Mouse (Mus musculus): ENCODE measurements around the gene Tgif2. TPM values are rescaled to one million over a fixed set of nuclear protein-coding genes. Genes with fewer than 3 reads are reported as not detected.
A peak's percentile ranks its signal among the peaks of the same experiment; 100 is the strongest.

Tgif2 gene
- polyA plus RNA-seq, 1 experiment from 2014 or later: 72.6 TPM

DNA sequence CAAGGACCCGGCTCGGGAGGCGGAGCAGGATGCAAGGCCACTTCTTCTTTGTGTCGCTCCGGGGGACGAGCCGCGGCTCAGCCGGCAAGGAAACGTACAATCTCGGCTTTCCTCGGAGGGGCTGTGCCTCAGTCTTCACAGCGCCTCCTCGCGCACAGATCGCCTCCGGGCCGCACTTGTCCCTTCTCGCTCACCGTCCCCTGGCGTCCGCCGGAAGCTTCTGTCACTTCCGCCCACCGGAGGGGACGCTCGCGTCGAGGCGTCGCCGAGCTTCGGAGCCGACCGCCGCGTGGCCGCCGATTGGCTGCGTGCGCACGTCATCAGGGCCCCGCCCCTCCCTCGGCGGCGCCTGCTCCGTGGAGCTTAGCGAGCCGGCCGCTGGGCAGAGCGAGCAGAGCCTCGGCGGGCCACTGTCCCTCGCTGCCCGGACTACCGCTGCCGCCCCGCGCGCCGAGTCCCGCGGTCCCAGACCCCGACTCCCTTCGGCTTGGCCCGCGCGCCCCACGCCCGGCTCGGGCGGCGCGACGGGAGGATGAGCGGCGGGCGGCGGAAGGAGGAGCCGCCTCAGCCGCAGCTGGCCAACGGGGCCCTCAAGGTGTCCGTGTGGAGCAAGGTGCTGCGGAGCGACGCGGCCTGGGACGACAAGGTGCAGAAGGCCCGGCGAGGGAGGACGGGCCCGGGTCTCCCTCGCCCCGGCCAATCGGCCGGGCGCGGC is 23.1 kb downstream of the Tgif2 start, which contains the start of gene Rab5if:
Rab5if (plus strand) TSS at position 357 of the 715 bp plus-strand sequence.
- peaks cover 31% of the 10 kb centered on the region for H3K4me1 ChIP-seq
- H3K36me3 ChIP-seq: peaks cover 35% of the 10 kb centered on the region
- WGBS: under 1% methylated on average over 91 of the region's 98 CpGs
- peak; percentile 94 for ATAC-seq (ENCODE audit: insufficient number of reproducible peaks, insufficient read depth, low FRiP score, low TSS enrichment, low read depth)
- H3K4me2 ChIP-seq: peak within 1 kb of the TSS; percentile 94
- H3K27me3 ChIP-seq: no peaks in the 10 kb centered on the region
- H3K27ac ChIP-seq: peak within 1 kb of the TSS; percentile 94
- H3K9ac ChIP-seq: peak within 1 kb of the TSS; percentile 98
- peak within 1 kb of the TSS; percentile 97 for H3K4me3 ChIP-seq
- H3K9me3 ChIP-seq: no peaks in the 10 kb centered on the region

DNA sequence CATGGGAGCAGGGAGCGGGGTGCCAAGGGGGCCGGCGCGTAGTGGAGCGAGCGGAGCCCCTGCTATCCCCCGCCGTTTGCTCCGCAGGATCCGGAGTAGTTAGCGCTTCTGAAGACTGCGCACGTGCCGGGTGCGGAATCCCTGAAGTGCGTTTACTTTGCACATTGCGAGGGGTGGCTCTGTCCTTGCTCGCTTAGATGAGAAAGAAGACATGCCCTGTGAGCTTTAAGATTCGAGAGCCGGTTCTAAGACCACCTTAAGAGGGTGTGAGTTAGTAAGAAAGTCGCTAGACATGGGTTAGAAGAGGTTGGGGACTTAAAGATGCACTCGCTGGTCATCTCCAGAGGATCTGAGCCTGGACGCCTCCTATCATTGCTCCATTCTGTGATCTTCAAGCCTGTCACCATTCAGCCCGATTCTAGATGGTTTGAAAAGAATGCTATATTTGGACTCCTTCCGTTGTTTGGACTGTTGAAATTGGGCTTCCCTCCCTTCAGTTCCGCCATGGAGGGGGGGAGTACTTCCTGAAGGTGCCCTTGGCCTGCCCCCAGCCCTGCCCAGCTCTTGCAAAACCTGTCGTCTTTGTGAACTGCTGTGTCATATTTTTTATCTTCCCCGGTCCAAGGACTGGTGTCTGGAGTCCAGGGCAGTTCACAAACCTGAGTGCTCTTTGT is 23.8 kb downstream of the Tgif2 start:
- peak overlapping the region; percentile 94 for H3K4me2 ChIP-seq
- no peaks in the 10 kb centered on the region for H3K9me3 ChIP-seq
- H3K27me3 ChIP-seq: no peaks in the 10 kb centered on the region
- H3K4me3 ChIP-seq: peak overlapping the region; percentile 97
- 2% methylated on average over 28 of the region's 28 CpGs for WGBS
- no peak for ATAC-seq (ENCODE audit: insufficient number of reproducible peaks, insufficient read depth, low FRiP score, low TSS enrichment, low read depth)
- H3K9ac ChIP-seq: peak overlapping the region; percentile 98
- H3K36me3 ChIP-seq: peaks cover 34% of the 10 kb centered on the region
- peak overlapping the region; percentile 94 for H3K27ac ChIP-seq
- H3K4me1 ChIP-seq: peaks cover 26% of the 10 kb centered on the region

DNA sequence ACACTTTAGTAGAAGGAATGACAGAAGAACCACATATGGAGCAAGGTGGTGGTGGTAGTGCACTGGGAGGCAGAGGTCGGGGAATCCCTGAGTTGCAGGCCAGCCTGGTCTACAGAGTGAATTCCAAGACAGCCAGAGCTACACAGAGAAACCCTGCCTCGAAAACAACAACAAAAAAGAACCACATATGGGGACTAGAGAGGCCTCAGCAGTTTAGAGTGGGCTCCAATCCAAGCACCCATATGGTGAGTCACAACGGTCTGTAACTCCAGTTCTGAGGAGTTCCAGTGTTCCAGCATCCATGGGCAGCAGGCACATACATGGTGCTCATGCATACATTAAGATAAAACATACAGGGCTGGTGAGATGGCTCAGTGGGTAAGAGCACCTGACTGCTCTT is 24.7 kb downstream of the Tgif2 start:
- WGBS: 83% methylated on average over 3 of the region's 3 CpGs
- Histone ChIP-seq H3K9me3 (no peaks in the 10 kb centered on the region), H3K27me3 (no peaks in the 10 kb centered on the region), H3K9ac (no peak overlapping the region), H3K27ac (no peak overlapping the region), H3K4me3 (peak overlapping the region; percentile 97), H3K4me2 (peak overlapping the region; percentile 94), H3K36me3 (peaks cover 42% of the 10 kb centered on the region), H3K4me1 (peaks cover 19% of the 10 kb centered on the region)
- no peak for ATAC-seq (ENCODE audit: insufficient number of reproducible peaks, insufficient read depth, low FRiP score, low TSS enrichment, low read depth)

- peaks cover 80% of the 10 kb centered on the region for H3K36me3 ChIP-seq
- WGBS: 82% methylated on average over 8 of the region's 8 CpGs
- H3K4me2 ChIP-seq: no peak overlapping the region
- H3K4me1 ChIP-seq: peaks cover 12% of the 10 kb centered on the region
- H3K9ac ChIP-seq: no peak overlapping the region
- H3K9me3 ChIP-seq: no peaks in the 10 kb centered on the region
- ATAC-seq (ENCODE audit: insufficient number of reproducible peaks, insufficient read depth, low FRiP score, low TSS enrichment, low read depth): no peak
- no peak overlapping the region for H3K27ac ChIP-seq
- H3K4me3 ChIP-seq: no peak overlapping the region
- H3K27me3 ChIP-seq: no peaks in the 10 kb centered on the region
Measured at GRCm38 (mm10) chr2:156868994-156869393, 29.2 kb downstream of the Tgif2 start.

GRCm38 (mm10) chr2:156869554-156869953 is 29.7 kb downstream of the Tgif2 start:
- no peak overlapping the region for H3K9ac ChIP-seq
- peaks cover 7% of the 10 kb centered on the region; the same call in 1 of the 2 replicates for H3K4me1 ChIP-seq
- no peaks in the 10 kb centered on the region for H3K27me3 ChIP-seq
- 88% methylated on average over 7 of the region's 7 CpGs for WGBS
- no peak overlapping the region for H3K4me3 ChIP-seq
- H3K9me3 ChIP-seq: no peaks in the 10 kb centered on the region
- H3K36me3 ChIP-seq: peaks cover 86% of the 10 kb centered on the region
- H3K4me2 ChIP-seq: no peak overlapping the region
- no peak for ATAC-seq (ENCODE audit: insufficient number of reproducible peaks, insufficient read depth, low FRiP score, low TSS enrichment, low read depth)
- H3K27ac ChIP-seq: no peak overlapping the region; the same call in 1 of the 2 replicates

GRCm38 (mm10) chr2:156870519-156870918 is 30.7 kb downstream of the Tgif2 start:
- H3K36me3 ChIP-seq: peaks cover 86% of the 10 kb centered on the region
- no peak overlapping the region for H3K9ac ChIP-seq
- H3K4me3 ChIP-seq: no peak overlapping the region
- no peak for ATAC-seq (ENCODE audit: insufficient number of reproducible peaks, insufficient read depth, low FRiP score, low TSS enrichment, low read depth)
- H3K4me1 ChIP-seq: peaks cover 6% of the 10 kb centered on the region; the same call in 1 of the 2 replicates
- no peaks in the 10 kb centered on the region for H3K27me3 ChIP-seq
- H3K4me2 ChIP-seq: no peak overlapping the region
- H3K27ac ChIP-seq: no peak overlapping the region; the same call in 1 of the 2 replicates
- no peaks in the 10 kb centered on the region for H3K9me3 ChIP-seq
- WGBS: 46% methylated on average over 6 of the region's 6 CpGs

- Histone ChIP-seq H3K36me3 (peaks cover 58% of the 10 kb centered on the region), H3K4me2 (no peak overlapping the region), H3K9me3 (no peaks in the 10 kb centered on the region), H3K27me3 (no peaks in the 10 kb centered on the region), H3K27ac (no peak overlapping the region), H3K4me3 (no peak overlapping the region), H3K9ac (no peak overlapping the region), H3K4me1 (peaks cover 9% of the 10 kb centered on the region; the same call in 1 of the 2 replicates)
- ATAC-seq (ENCODE audit: insufficient number of reproducible peaks, insufficient read depth, low FRiP score, low TSS enrichment, low read depth): no peak
- WGBS: 35% methylated on average over 5 of the region's 5 CpGs
Measured at GRCm38 (mm10) chr2:156873629-156874028, 33.8 kb downstream of the Tgif2 start.

DNA sequence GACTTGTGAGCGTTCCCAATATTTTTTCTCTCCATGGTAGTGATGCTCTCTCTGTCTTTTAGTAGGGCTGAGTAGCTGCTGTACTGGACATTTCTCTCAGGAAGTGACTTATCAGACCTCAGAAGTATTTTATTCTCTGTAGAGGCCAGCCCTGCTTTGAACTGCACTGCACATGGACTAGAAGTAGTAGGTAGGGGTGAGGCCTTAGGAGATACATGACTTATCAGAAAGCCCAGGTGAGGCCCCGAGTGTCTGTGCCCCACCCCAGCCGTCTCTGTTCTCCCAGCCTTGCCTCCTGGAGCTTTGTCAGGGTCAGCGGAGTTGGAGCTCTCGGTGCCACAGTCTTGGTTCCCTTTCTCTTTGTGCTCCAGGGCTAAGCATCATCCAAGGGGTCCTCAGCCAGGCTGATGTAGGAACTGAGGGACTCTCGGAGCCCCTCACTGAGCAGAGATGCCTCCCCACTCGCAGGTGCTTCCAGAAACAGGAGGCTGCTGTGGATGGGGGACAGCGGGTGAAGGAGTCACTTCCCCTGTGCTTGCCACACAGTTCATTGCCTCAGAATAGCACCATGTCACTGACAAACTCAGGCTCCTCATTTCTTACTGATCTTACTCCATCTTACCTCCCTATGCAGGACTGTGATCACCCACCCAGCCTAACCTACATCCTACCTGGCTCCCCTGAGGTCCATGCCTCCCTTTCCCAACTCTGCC is 34.4 kb downstream of the Tgif2 start:
- no peak overlapping the region for H3K4me3 ChIP-seq
- H3K27ac ChIP-seq: no peak overlapping the region
- no peaks in the 10 kb centered on the region for H3K9me3 ChIP-seq
- H3K9ac ChIP-seq: no peak overlapping the region
- no peak overlapping the region for H3K4me2 ChIP-seq
- no peaks in the 10 kb centered on the region for H3K27me3 ChIP-seq
- no peak for ATAC-seq (ENCODE audit: insufficient number of reproducible peaks, insufficient read depth, low FRiP score, low TSS enrichment, low read depth)
- 91% methylated on average over 8 of the region's 8 CpGs for WGBS
- peaks cover 52% of the 10 kb centered on the region for H3K36me3 ChIP-seq
- H3K4me1 ChIP-seq: peaks cover 9% of the 10 kb centered on the region; the same call in 1 of the 2 replicates

- no peak for ATAC-seq (ENCODE audit: insufficient number of reproducible peaks, insufficient read depth, low FRiP score, low TSS enrichment, low read depth)
- WGBS: 93% methylated on average over 4 of the region's 4 CpGs
- H3K36me3 ChIP-seq: peaks cover 46% of the 10 kb centered on the region
Measured at GRCm38 (mm10) chr2:156874760-156875510, 35.1 kb downstream of the Tgif2 start.

DNA sequence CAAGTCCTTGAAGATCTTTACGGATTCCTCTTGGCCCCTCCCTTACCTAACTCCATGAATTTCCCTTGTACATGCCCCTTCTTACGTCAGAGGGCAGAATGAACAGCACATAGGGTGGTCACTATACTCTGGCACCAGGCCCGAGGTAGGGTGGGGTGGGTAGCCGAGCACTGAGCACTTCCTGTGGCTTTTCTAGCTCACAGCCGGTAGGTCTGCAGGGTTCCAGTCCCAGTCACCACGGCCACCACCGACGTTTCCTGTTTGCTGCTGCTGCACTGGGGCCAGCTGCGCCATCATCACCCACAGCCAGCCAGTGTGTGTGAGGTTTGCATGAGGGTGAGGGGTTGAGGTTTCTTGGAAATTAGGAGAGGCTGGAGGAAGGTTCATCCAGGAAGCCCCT is 37.9 kb downstream of the Tgif2 start:
- Histone ChIP-seq H3K4me1 (0 out of 2 replicates have a peak, but pooled peaks cover 2% of the 10 kb centered on the region), H3K27ac (no peak overlapping the region), H3K4me2 (no peak overlapping the region), H3K36me3 (peaks cover 23% of the 10 kb centered on the region), H3K27me3 (no peaks in the 10 kb centered on the region), H3K9me3 (no peaks in the 10 kb centered on the region), H3K9ac (no peak overlapping the region), H3K4me3 (no peak overlapping the region)
- no peak for ATAC-seq (ENCODE audit: insufficient number of reproducible peaks, insufficient read depth, low FRiP score, low TSS enrichment, low read depth)
- WGBS: 61% methylated on average over 9 of the region's 9 CpGs

More at GRCm38 (mm10) chr2:156874760-156875510, 35.1 kb downstream of the Tgif2 start:
- H3K4me1 ChIP-seq: peaks cover 9% of the 10 kb centered on the region; the same call in 1 of the 2 replicates
- no peak overlapping the region for H3K4me3 ChIP-seq
- no peak overlapping the region for H3K27ac ChIP-seq
- no peak overlapping the region for H3K9ac ChIP-seq
- H3K27me3 ChIP-seq: no peaks in the 10 kb centered on the region
- no peak overlapping the region for H3K4me2 ChIP-seq
- no peaks in the 10 kb centered on the region for H3K9me3 ChIP-seq

DNA sequence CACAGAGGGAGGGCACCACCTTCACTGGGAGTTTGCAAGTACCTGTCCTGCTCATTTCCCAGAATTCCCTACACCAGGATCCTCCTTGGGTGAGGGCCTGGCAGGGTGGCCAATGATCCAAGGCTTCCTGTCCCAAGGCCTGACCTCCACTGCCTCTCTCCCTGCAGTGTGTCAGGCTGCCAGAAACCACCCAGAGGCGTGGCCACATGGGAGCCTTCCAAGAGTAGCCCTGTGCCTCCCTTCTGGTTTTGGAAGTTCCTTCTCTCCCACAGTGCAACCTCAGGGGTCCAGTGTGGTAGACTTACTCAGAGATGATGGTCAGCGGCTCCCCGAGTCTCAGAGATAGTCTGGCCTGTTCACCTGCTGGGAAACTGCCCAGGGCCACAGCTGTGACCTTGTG is 39.7 kb downstream of the Tgif2 start:
- no peaks in the 10 kb centered on the region for H3K9me3 ChIP-seq
- H3K4me3 ChIP-seq: no peak overlapping the region
- H3K4me2 ChIP-seq: no peak overlapping the region
- no peaks in the 10 kb centered on the region for H3K27me3 ChIP-seq
- no peak for ATAC-seq (ENCODE audit: insufficient number of reproducible peaks, insufficient read depth, low FRiP score, low TSS enrichment, low read depth)
- 81% methylated on average over 3 of the region's 3 CpGs for WGBS
- H3K4me1 ChIP-seq: 0 out of 2 replicates have a peak, but pooled peaks cover 2% of the 10 kb centered on the region
- H3K27ac ChIP-seq: no peak overlapping the region
- H3K9ac ChIP-seq: no peak overlapping the region
- H3K36me3 ChIP-seq: peaks cover 5% of the 10 kb centered on the region
